Mouse (Mus musculus): ENCODE results near the gene Kmo.

The Kmo gene

DNA sequence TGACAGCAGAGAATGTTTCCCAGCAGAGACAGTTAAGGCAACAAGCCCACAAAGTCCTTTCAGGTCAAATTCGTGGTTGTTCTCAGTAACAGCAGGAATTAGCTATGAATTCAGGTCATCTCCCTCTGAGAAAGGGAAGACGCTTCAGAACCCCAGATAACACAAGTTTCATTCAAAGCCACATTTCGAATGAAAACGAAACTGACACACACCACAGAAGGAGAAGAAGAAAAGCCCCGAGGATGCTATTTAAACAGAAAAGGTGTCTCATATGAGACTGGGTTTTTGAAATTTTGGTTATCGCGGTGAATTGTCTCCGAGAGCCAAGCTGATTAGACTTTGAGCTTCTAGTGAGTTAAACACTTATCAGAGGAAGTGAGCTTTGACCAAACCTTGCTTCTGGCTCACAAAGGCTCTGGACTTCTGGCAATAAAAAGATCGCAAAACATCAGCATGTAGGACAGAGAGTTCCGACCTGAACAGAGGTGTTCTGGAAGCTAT is 11.6 kb downstream of the Kmo start:
- DNase-seq (ENCODE audit: low spot score) = no peak

DNA sequence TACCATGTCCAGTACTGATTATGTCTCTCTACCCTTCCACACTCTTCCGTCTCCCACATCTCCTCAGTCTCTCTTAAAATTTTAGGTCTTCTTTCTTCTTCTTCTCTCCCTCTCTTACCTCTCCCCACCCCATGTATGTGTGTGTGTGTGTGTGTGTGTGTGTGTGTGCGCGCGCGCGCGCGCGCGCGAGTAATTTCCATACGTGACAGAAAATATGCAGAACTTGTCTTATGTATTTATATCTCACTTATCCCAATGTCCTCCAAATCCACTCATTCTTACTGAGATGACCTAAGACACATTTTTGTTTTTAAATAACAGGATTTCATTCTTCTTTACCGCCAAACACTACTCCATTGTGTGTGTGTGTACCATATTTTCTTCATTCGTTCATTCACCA is 12.3 kb downstream of the Kmo start:
- DNase-seq (ENCODE audit: low spot score) = no peak

DNA sequence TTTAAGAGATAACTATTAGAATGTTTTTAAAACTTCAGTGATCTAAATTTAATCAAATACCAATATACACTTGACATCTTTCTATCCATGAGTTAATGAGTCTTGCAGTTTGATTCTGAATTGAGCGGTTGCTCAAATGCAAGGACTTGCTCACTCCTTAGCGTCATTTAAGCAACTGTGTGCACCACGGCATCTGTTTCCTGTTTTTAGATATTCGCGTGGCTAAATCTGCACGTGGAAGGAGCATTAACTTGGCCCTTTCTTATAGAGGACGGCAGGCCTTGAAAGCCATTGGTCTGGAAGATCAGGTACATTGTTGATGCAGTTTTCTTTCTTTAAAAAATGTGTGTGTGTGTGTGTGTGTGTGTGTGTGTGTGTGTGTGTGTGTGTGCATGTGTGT is 17.5 kb downstream of the Kmo start:
- no peak for DNase-seq (ENCODE audit: low spot score)

DNA sequence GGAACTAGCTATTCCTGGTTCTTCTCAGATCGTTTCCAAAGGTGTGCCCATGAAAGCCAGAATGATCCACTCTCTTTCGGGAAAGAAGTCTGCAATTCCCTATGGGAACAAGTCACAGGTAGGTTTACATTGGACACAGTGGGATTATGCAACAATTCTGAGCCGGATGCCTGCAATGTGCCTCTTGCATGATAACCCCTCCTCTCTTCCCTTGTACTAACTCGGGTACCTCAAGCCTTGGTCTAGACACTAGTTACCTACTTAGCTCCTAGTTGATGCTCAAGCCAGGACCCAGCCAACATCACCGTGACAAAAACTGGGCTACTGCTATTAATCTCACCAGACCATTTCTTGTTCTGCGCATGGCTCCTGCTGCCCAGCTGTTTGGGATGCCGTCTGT is 18.9 kb downstream of the Kmo start:
- DNase-seq (ENCODE audit: low spot score) = no peak

DNA sequence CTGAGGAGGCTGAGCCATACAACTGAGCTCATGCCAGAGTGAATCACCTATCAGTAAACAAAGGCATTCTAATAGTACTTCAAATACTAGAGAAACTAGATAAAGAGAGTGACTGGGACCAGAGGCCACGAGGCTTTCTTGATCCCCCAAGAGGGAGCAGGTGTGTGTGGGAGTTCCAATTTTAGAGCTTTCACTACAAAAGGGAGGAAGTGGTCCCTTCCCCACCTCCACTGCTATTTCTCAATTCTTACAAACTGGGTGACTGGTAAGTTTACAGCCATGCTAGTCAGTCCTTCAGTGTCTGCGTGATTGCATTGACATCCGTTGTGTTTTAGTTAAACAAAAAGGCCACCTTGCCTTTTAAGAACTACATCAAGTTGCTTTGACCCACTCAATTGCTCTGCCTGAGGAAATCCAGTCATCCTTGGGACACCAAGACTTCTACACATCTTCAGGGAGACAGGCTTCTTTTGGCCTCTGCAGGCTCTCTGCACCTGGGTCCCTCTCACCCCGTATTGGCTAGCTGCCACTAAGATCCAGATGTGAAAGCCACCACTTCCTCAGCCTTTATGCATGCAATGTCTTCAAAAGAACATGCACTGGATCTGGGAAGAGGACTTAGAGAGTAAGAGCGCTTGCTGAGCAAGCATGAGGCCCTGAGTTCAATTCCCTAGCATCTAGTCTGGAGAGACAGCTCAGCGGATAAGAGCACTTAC is 20.4 kb downstream of the Kmo start:
- DNase-seq (ENCODE audit: low spot score) = no peak

DNA sequence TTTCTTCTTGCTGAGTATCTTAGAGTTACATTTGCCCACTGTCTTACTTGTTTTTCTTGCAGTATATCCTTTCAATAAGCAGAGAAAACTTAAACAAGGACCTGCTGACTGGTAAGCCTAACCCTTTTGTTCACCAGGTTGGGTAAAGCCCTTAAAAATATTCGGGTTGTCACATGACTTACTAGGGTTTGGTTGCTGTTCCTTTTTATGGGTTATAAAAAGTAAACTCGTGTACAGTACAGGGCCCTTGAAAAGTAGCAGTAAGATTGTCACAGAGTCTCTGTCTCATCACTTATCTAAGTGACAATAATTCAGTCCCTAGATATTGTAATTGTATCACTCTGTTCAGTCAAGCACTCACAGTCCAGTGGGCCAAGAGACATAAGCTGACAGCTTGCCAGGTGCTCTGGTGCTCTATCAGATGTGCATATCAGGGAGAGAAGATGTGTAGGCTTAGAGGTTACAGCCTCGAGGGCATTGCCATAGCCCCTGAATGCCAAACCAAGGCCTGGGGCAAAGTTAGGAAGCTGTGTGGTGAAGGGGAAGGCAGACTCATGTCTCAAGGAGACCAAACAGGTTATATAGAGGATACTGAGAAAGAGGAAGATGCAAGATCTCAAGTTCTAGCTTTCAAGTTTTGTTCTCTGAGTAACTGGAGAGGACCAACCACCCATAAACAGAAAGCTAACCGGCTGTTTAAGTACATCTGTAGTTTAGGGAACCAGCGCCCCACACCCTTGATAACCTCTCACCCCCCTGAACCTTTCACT is 23.5 kb downstream of the Kmo start:
- DNase-seq (ENCODE audit: low spot score) = no peak

DNA sequence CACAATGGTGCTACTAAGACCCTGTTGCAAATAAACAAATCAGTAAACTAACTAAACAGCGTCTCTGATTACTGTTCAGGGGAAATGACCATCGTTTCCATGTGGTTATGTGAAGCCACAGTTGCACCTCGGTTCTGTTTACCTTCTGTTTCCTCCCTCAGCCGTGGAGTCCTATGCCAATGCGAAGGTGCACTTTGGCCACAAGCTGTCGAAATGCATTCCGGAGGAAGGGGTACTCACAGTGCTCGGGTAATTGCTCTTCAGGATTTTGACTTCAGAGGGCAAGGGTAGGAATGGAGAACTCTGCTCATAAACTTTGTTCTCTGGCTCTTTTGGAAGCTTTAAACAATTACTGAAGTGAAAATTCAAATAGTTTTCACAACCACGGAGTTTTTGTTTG is 26.8 kb downstream of the Kmo start:
- DNase-seq (ENCODE audit: low spot score) = no peak

DNA sequence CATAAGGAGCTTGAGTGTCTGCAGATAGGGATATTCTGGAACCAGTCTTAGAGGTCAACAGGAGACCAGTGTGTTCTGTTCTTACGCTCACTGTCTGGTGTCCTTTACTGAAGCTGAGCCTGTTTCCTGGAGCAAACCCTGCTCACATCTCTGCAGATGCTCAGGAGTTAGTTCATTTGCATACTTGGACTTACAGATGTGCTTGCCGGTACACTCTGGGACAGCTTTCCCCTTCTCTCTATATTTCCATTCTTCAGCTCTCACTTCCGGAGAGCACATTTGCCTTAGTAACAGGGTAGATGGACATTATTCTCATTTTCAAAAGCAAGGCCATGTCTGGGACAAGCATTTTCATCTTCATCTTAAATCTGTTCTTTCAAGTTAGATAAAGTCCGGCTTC is 28.4 kb downstream of the Kmo start:
- no peak for DNase-seq (ENCODE audit: low spot score)

DNA sequence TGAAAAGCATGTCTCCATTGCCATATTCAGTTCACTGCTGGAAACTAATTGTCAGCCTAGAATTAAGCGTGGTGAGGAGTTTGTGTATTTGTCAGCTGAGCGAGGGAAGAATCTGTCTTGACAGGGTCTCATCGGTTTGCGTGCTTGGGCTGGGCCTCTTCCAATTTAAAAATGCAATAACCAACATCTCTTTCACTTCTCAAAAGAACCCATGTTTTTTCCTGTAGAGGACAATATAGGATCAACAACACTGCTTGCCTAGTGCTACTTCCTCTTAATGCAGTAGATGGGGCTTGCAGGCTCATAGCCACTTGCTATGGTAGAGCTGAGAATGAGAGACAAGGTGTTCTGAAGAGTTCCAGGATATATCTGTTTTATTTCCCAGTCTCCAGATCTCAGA is 39.7 kb downstream of the Kmo start:
- no peak for DNase-seq (ENCODE audit: low spot score)

DNA sequence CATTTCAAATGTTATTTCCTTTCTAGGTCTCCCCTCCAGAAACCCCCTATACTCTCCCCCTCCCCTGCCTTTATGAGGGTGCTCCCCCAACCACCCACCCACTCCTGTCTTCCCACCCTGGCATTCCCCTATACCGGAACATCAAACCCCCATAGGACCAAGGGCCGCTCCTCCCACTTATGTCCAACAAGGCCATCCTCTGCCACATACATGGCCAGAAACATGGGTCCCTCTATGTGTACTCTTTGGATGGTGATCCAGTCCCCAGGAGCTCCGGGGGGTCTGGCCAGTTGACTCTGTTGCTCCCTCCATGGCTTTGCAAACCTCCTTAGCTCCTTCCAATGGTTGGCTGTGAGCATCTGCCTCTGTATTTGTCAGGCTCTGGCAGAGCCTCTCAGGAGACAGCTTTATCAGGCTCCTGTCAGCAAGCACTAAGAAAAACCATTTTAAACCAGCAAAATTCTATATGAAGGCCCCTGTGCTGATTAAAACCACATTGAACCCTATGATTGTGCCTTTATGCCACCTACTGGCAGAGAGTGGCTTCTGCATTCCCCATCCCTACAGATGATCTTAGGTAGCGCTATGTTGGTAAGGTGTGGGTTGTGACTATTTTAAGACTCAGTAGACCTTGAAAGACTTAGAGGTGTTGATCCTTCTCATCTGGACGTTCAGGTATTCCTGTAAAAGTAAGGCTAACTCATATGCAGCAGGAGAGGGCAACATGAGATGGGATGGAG is 48.7 kb downstream of the Kmo start:
- DNase-seq (ENCODE audit: low spot score) = no peak

DNA sequence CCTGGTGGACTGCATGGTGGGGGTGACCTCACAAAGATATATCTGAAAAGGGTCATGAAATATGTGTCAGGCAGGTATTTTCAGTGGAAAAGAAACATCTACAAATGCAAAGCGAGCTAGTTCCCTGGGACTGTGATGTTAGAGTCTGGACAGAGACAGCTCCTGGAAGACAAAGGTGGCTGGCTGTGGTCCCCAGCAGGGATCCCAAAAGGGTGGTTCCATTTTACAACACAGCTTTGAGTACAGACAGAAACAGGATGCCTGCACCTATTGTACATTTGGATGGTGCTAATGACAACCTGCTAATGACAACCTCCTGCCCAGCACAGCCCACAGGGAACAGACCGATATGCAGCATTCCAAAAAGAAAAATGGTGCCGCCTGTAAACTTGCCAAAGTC is 49.3 kb downstream of the Kmo start:
- no peak for DNase-seq (ENCODE audit: low spot score)

DNA sequence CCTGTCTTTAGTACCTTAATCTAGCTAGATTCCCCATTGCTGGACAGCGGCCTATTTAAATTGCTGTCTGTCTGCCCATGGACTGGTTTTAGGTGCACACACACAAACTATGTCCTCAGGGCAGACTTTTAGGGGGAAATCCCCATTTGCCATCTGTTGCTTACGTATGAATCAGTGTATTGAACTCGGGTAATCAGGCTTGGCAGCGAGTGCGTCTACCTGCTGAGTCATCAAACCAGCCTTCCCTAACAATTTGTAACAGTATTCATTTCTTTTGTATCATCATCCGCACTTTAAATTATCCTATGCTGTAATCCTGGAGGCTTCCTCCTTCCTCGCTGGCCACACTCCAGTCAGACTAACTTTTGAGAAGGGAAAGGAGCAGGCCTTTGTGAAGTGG is 49.9 kb downstream of the Kmo start:
- no peak for DNase-seq (ENCODE audit: low spot score)

DNA sequence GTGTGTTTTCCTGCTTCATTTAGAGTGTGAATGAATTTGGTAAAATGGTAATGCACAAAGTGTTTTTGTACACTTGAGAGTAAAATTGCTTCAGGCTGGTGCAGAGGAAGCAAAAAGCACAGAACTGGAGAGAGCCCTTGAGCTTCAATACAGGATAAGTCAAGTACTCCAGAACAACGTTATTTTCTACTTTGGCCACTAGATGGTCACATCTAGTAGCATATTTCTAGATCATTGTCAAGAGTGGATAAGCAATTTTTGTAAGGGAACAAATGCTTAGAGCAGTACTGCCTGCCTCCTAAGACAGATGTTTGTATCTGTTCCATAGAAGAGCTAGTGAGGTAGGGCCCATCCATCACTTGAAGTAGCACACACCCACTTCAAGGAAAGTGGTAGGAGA is 51.4 kb downstream of the Kmo start:
- no peak for DNase-seq (ENCODE audit: low spot score)

DNA sequence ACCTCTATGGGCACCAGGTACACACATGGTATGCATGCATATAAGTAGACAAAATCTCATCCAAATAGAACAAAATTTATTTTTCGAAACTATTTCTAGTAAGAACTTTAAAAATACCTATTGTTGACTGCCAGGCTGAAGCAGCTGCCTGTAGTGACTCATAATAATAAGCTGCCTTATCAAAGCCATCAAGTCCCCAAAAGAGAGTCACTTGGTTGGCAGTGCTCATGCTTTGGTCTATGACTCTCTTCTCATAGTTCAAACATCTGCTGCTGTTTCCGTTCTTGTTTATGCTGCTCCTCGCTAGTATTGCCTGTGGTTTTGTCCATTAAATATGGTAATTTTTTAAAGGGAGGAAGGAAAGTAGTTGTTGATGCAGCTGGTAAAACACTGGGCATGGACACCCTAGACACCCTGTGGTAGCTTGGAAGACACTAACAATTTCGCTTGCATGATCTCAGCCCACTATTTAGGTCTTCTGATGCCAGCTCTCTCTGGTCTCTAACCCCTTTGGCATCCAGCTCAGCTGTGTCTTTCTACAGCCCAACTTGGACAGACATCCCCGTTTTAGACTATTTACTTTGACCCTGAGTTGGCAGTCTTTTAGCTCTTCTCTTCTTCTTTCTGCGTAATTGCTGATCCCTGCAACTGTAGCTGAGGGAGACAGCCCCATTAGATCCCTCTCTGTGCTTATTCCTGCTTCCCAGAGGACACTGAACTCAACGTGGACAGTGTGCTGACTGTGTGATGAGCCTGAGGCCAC is 53.6 kb downstream of the Kmo start:
- no peak for DNase-seq (ENCODE audit: low spot score)

DNA sequence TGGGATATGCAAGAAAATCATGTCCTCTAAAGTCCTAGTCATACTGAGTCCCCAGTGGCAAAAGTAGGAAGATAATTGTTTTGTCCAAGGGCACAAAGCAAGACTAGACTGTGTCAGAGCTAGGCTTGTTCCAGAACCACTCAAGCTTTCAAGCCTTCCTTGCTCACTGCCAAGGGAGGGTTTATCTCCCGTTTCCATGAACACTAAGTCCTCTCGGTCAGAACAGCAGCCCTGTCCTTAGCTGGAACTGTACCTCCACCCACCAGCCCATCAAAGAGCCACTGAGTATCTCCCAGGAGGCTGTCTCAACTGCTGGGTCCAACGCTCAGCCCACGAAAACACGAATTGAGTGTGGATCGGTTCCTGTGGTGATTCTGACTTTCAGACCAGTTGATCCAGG is 54.9 kb downstream of the Kmo start:
- DNase-seq (ENCODE audit: low spot score) = no peak

DNA sequence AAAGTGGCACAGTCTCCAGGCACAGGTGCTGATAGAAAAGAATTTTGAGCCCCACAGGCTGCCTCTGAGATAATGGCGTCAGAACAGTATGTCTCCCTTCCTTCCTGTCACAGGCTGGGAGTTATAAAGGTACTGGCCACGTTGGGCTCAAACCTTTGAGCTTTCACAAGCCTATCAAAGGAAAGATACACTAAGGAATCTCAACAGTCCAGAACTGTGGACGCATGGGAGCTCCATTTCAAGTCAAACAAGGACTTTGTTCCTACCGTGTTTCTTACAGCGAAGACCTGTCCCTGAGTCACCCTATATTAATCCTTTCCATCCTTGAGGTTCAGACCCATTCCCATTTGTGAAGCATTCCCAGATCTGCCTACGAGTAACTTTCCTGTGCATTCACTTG is 57.3 kb downstream of the Kmo start:
- no peak for DNase-seq (ENCODE audit: low spot score)

DNA sequence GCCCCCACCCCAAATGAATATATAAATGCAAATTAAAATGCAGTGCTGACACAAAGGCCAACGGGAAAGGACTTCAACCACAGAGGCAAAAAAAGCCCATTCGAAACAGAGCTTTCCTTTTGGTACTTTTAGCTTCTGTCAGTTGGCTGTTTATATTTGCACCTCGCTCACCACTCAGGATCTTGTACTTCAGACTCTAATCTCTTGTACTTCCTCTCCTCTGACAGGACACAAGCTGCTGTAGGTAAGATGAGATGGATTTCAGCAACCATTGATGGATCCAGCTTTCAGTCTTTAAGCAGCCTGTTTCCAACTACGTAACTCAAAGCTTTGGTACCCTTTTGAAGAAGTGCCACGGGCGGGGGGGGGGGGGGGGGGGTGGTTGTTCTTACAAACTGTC is 60.8 kb downstream of the Kmo start:
- no peak for DNase-seq (ENCODE audit: low spot score)

DNA sequence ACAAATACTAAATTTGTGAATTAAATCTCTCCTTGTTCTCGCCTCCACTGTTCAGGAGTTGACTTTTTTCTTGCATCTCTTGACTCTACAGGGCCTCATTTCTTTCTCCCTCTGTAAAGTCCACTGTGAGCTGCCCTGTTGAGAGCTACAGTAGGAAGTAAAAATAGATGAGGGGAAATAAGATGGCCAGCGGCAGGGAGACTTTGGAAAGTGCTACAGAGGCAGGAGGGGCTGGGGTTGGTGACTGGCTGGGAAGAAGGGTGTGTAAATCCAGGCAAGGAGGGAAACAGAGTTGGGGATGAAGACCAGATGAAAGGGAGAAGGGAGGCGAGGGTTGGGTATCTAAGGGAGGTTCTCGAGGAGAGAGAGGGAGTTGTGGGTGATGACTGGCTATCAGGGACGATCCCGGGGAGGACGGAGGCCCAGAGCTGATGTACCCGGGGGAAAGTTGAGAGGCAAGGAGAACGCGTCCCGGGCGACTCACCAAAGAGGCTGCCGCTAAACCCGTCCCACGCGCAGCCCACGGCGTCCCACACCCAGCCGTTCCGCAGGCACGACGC is 71.6 kb downstream of the Kmo start:
- DNase-seq (ENCODE audit: low spot score) = no peak

DNA sequence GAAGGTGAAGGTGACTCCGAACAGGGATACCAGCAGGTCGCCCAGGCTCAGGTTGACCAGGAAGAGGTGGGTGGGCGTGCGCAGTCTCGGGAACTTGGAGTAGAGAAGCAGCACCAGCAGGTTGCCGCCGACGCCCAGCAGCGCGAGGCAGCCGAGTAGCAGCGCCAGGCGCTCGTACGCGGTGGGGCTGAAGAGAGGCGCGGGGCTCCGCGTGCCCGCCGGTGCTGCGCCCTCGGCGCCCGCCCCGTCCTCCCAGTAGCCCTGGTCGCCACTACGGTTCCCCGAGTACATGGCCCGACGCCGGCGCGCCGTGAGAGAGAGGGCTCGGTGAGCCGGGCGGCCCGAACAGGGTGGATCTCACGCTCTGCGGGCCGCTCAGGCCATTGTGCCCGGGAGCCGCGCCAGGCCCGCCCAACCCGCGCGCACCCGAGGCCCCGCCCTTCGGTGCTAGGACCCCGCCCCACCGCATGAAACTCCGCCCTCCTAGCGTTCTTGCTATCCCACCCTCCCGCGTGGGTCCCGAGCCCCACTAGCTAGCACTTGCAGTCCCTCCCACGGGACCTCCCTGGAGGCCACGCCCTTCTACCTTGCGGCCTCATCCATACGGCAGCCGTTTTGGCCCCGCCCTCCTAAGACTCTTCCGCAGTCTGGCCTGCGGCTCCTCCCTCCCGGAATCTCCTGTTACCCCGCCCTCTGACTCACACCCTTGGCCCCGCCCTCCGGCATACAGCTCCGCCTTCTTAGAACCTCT is 72.2 kb downstream of the Kmo start, which contains the start of the genes Opn3 and Chml:
Opn3 (minus strand) TSS at position 531 of the 751 bp plus-strand sequence.
Chml (minus strand) TSS at position 656 of the 751 bp plus-strand sequence.
- peak; percentile 99 for DNase-seq (ENCODE audit: low spot score)

DNA sequence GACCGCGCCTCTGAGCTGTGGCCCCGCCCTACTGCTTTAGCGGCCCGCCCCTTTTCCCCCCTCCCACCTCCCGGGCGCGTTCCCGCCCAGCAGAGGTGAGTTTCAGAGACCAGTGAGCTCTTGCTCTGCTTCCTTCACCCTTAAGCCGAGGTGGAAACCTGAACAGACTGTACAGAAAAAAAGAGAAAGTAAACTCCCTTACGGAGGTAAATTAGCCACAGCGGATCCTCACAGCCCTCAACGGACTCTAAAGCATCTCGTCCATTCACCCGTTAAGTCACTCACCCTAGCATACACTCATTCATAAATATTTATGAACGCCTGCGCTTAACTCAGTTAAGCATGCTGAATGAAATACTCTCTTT is 72.8 kb downstream of the Kmo start:
- DNase-seq (ENCODE audit: low spot score) = no peak

DNA sequence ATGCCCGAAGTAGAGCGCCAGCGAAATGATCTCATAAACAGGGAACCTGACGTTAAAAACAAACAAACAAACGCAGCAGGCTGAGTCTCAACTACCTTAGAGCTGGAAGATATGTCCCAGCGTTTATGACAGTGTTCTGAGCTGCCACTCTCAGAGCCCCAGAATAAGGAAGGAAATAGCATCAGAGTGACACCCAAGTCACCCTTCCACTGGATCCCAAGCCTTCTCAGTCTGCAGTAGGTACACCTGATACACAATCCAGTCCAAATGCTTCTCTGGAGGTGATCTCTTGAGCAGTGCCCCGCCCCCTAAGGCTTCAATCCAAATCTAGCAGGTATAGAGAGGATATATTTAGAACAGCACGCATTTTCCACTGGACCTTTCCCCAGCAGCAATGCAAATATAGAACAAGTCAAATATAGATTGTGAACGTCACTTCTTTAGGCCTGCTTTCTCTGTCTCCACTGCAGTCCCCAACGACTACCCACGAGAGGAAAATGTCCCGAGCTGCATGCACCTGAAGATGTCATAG is 73.3 kb downstream of the Kmo start:
- DNase-seq (ENCODE audit: low spot score) = no peak
